In the genomic region with DNA sequence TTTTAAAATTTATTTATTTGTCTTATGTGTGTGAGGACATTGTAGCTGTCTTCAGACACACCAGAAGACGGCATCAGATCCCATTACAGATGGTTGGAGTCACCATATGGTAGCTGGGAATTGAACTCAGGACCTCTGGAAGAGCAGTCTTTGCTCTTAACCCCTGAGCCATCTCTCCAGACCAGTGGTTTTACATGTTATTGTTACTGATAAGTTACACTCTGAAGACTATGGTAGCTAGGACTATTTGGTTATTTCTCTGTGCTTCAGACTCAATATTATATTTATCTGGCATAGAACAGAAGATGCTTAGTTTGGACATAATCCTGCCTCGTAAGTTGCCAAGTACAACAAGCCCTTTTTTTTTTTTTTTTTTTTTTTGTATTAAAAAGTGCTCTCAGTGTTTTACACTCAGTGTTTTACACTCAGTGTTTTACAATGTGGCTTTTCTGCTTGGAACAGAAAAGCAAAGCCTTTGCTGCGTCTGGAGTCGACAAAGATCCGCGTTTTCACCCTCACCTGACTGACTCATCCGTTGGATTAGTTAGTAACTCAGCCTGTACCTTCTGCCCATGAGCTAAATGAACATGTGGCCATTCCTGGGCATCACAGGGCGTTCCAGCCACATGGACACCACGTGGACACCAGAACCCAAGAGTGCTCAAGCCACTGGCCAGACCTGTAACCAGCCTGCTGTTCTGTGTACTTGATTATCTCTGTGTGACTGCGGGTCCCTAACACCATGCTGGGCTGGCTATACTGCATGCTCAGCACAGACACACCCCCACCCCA, we compare ENCODE assay signal across 14 mouse cellular contexts.
DNase-seq lines count a peak whose midpoint lies in the region; ATAC-seq and TF ChIP-seq lines count a peak whose summit lies in the region.
"Had no signal": no experiment of that assay in that cellular context is flagged by ENCODE, and none has a peak within 500 bp of the region (broad histone marks: within the 10 kb centered on the region; RNA-seq: fewer than 3 reads in every experiment).

No protein-coding gene starts in this region.

- H3K9ac ChIP-seq in limb, embryonic 14.5 days (ENCODE audit: low read depth, low read length, severe bottlenecking): no peak overlapping the region; the same call in 1 of the 2 replicates
- H3K9ac ChIP-seq in hindbrain, embryonic 14.5 days: no peak overlapping the region
- H3K9ac ChIP-seq: embryonic facial prominence, embryonic 12.5 days; midbrain, embryonic 15.5 days had no signal

- no peak overlapping the region for H3K4me3 ChIP-seq in limb, embryonic 14.5 days (replicated peaks; ENCODE audit: low read length)
- no peak overlapping the region for H3K4me3 ChIP-seq in limb, embryonic 10.5 days
- H3K4me3 ChIP-seq in hindbrain, embryonic 14.5 days (replicated peaks; ENCODE audit: low read length): no peak overlapping the region
- H3K4me3 ChIP-seq: embryonic facial prominence, embryonic 12.5 days; midbrain, embryonic 15.5 days had no signal

- no peaks in the 10 kb centered on the region for H3K9me3 ChIP-seq in limb, embryonic 14.5 days (ENCODE audit: control insufficient read depth, low read length)
- no peaks in the 10 kb centered on the region for H3K9me3 ChIP-seq in limb, embryonic 10.5 days (replicated peaks)
- no peaks in the 10 kb centered on the region for H3K9me3 ChIP-seq in hindbrain, embryonic 14.5 days (ENCODE audit: control insufficient read depth, low read length)
- H3K9me3 ChIP-seq: embryonic facial prominence, embryonic 12.5 days; midbrain, embryonic 15.5 days had no signal

- H3K4me2 ChIP-seq in limb, embryonic 14.5 days (replicated peaks; ENCODE audit: low read depth, low read length, severe bottlenecking): no peak overlapping the region
- no peak overlapping the region for H3K4me2 ChIP-seq in hindbrain, embryonic 14.5 days (replicated peaks)
- H3K4me2 ChIP-seq: embryonic facial prominence, embryonic 12.5 days; midbrain, embryonic 15.5 days had no signal

- H3K36me3 ChIP-seq in limb, embryonic 14.5 days (ENCODE audit: control insufficient read depth, insufficient read depth, low read length): no peaks in the 10 kb centered on the region
- H3K36me3 ChIP-seq in limb, embryonic 10.5 days: no peaks in the 10 kb centered on the region
- no peaks in the 10 kb centered on the region for H3K36me3 ChIP-seq in hindbrain, embryonic 14.5 days (replicated peaks; ENCODE audit: control insufficient read depth, insufficient read depth)
- H3K36me3 ChIP-seq: embryonic facial prominence, embryonic 12.5 days; midbrain, embryonic 15.5 days had no signal

- peaks cover 29% of the 10 kb centered on the region for H3K4me1 ChIP-seq in limb, embryonic 14.5 days (ENCODE audit: control insufficient read depth, insufficient read depth, low read length)
- peaks cover 54% of the 10 kb centered on the region for H3K4me1 ChIP-seq in limb, embryonic 10.5 days
- peaks cover 15% of the 10 kb centered on the region; the same call in 1 of the 2 replicates for H3K4me1 ChIP-seq in hindbrain, embryonic 14.5 days (replicated peaks; ENCODE audit: control insufficient read depth, insufficient read depth, low read length)

- intact Hi-C loops in heart, postnatal 14 days (cut with DNase I): no loop called here

- DNase-seq in limb, embryonic 14.5 days (ENCODE audit: low spot score): no peak
- no peak for DNase-seq in limb, embryonic 10.5 days (ENCODE audit: low spot score)
- peak; percentile 65 for DNase-seq in brain, adult 2 months (ENCODE audit: low read depth, low spot score)
- DNase-seq in kidney, adult 9 months: peak; percentile 73
- no peak for DNase-seq in heart, postnatal 14 days
- no peak for DNase-seq in thymus, adult 18-20 months
- DNase-seq in hindbrain, embryonic 14.5 days (ENCODE audit: low spot score): no peak
- DNase-seq: cerebellum, adult 8-10 months; lung, adult 18-20 months; right cerebral cortex, adult 18-20 months had no signal

- WGBS in limb, embryonic 14.5 days: 68% methylated on average over 10 of the region's 10 CpGs
- WGBS in limb, embryonic 10.5 days: 88% methylated on average over 10 of the region's 10 CpGs
- WGBS in hindbrain, embryonic 14.5 days: 82% methylated on average over 10 of the region's 10 CpGs

- H3K27ac ChIP-seq in limb, embryonic 14.5 days (replicated peaks; ENCODE audit: low read depth, low read length): no peak overlapping the region
- H3K27ac ChIP-seq in limb, embryonic 10.5 days: no peak overlapping the region
- no peak overlapping the region for H3K27ac ChIP-seq in hindbrain, embryonic 14.5 days
- H3K27ac ChIP-seq: embryonic facial prominence, embryonic 12.5 days; midbrain, embryonic 15.5 days had no signal

- TF ChIP-seq POLR2A in limb, embryonic 14.5 days (IDR thresholded peaks at IDR 0.05; ENCODE audit: borderline replicate concordance, extremely low read depth, insufficient read depth, insufficient read length): no peak

- no peaks in the 10 kb centered on the region for H3K27me3 ChIP-seq in limb, embryonic 14.5 days (ENCODE audit: control insufficient read depth, insufficient read depth, low read length)
- no peaks in the 10 kb centered on the region for H3K27me3 ChIP-seq in limb, embryonic 10.5 days (ENCODE audit: low read depth, poor library complexity, severe bottlenecking)
- H3K27me3 ChIP-seq in hindbrain, embryonic 14.5 days (ENCODE audit: control insufficient read depth, insufficient read depth, low read length): no peaks in the 10 kb centered on the region
- H3K27me3 ChIP-seq: CH12.LX; embryonic facial prominence, embryonic 12.5 days; midbrain, embryonic 15.5 days had no signal

- ATAC-seq in limb, embryonic 14.5 days (ENCODE audit: low FRiP score, low read depth): peak; percentile 29; the same call in 1 of the 2 replicates
- peak; percentile 51 for ATAC-seq in megakaryocyte-erythroid progenitor cell, adult 5-6 weeks (replicated peaks; ENCODE audit: low FRiP score, low TSS enrichment, poor library complexity, severe bottlenecking)
- ATAC-seq in hindbrain, embryonic 14.5 days (ENCODE audit: low FRiP score): no peak
- ATAC-seq: midbrain, embryonic 15.5 days had no signal

Comparison
In these comparisons a context has a peak if more than half of its experiments do, and no peak if none do; other contexts are left out.
1. DNase-seq: peak in brain, adult 2 months (single experiment) and kidney, adult 9 months (single experiment); none in limb, embryonic 14.5 days (single experiment), limb, embryonic 10.5 days (single experiment), heart, postnatal 14 days (0 of 2), thymus, adult 18-20 months (0 of 2) and hindbrain, embryonic 14.5 days (single experiment).